Mouse (Mus musculus): ENCODE measurements at regions not wholly inside any gene's neighbourhood (a gene's known extent, or its start where the extent isn't known, plus 50 kb on each side); places are given as distances from the start of the nearest gene placed in this dataset.

- DNase-seq = no peak
Observed at GRCm38 (mm10) chr4:30216086-30216485, 1403.2 kb downstream of the Epha7 start.

- no peak for DNase-seq
Observed at GRCm38 (mm10) chr4:30227139-30227538, 1414.2 kb downstream of the Epha7 start.

- DNase-seq = no peak
Observed at GRCm38 (mm10) chr4:30262101-30262500, 1449.2 kb downstream of the Epha7 start.

GRCm38 (mm10) chr4:30268026-30268425, 1455.1 kb downstream of the Epha7 start:
- DNase-seq = no peak

- no peak for DNase-seq
Observed at GRCm38 (mm10) chr4:30270000-30270399, 1457.1 kb downstream of the Epha7 start.

GRCm38 (mm10) chr4:30312438-30312837, 1499.5 kb downstream of the Epha7 start:
- peak; percentile 11 for DNase-seq

- DNase-seq = peak; percentile 35
Observed at GRCm38 (mm10) chr4:30312956-30313355, 1500.0 kb downstream of the Epha7 start.

GRCm38 (mm10) chr4:30315348-30315747, 1502.4 kb downstream of the Epha7 start:
- DNase-seq = no peak

GRCm38 (mm10) chr4:30316995-30317394, 1504.1 kb downstream of the Epha7 start:
- DNase-seq = no peak

- no peak for DNase-seq
Observed at GRCm38 (mm10) chr4:30320038-30320437, 1507.1 kb downstream of the Epha7 start.

GRCm38 (mm10) chr4:30347552-30347951, 1534.6 kb downstream of the Epha7 start:
- no peak for DNase-seq

Measured in retina, postnatal 1 day (tissue).